Mouse (Mus musculus) midbrain, embryonic 12.5 days (tissue): Measurements from ENCODE around the gene Srgap2. TPM values are rescaled to one million over a fixed set of nuclear protein-coding genes. Genes with fewer than 3 reads are reported as not detected.
A peak's percentile ranks its signal among the peaks of the same experiment; 100 is the strongest.

Experiments used
- ATAC-seq: fragments of 200-750 bp; cut with Nextera tagmentation; 2 replicates; pipeline ENCODE4 v1.8.0; 2017; ENCODE audit warnings: low read depth, moderate TSS enrichment, moderate library complexity; ENCODE audit not compliant: low FRiP score
- H3K27ac ChIP-seq: fragments of 300-500 bp; sonication (generic); replicated peaks from 2 replicates; pipeline ENCODE4 v1.5.1; 2016; ENCODE audit warnings: mild to moderate bottlenecking
- H3K27me3 ChIP-seq: fragments of 300-500 bp; sonication (generic); 2 replicates; pipeline ENCODE4 v1.6.1; 2016; ENCODE audit warnings: mild to moderate bottlenecking
- H3K36me3 ChIP-seq: fragments of 300-500 bp; sonication (generic); 2 replicates; pipeline ENCODE4 v1.6.1; 2016
- H3K4me1 ChIP-seq: fragments of 300-500 bp; sonication (generic); 2 replicates; pipeline ENCODE4 v1.6.1; 2016
- H3K4me2 ChIP-seq: fragments of 300-500 bp; sonication (generic); replicated peaks from 2 replicates; pipeline ENCODE4 v1.6.1; 2016; ENCODE audit warnings: mild to moderate bottlenecking, moderate library complexity
- H3K4me3 ChIP-seq: fragments of 300-500 bp; sonication (generic); 2 replicates; pipeline ENCODE4 v1.5.1; 2016; ENCODE audit warnings: mild to moderate bottlenecking
- H3K9ac ChIP-seq: fragments of 300-500 bp; sonication (generic); replicated peaks from 2 replicates; pipeline ENCODE4 v1.6.1; 2016; ENCODE audit warnings: mild to moderate bottlenecking, moderate library complexity
- H3K9me3 ChIP-seq: fragments of 300-500 bp; sonication (generic); 2 replicates; pipeline ENCODE4 v1.6.1; 2016; ENCODE audit warnings: mild to moderate bottlenecking
- WGBS: fragments of 180-500 bp; shearing (Covaris S2); methylation state at CpG from one replicate; pipeline ENCODE4 v1.1.7; 2016; 5-methylcytosine and 5-hydroxymethylcytosine counted together
- polyA plus RNA-seq: library from polyadenylated mRNA; unstranded; fragments of >200 nt; fragmentation: Nextera tagmentation; extraction: Ambion mirVana; gene quantifications from 2 replicates; pipeline ENCODE4 v1.2.1, GENCODE M21; 2016

Gene Srgap2
- polyA plus RNA-seq, 1 experiment from 2014 or later: 19.9 TPM

GRCm38 (mm10) chr1:131460914-131461530 lies 66.1 kb downstream of the Srgap2 start:
- H3K36me3 ChIP-seq: no peaks in the 10 kb centered on the region
- ATAC-seq: no peak
- 92% methylated on average over 1 of the region's 1 CpGs for WGBS

GRCm38 (mm10) chr1:131455355-131455890 lies 71.7 kb downstream of the Srgap2 start:
- H3K4me2 ChIP-seq: no peak overlapping the region
- H3K4me1 ChIP-seq: peaks cover 16% of the 10 kb centered on the region
- no peak overlapping the region for H3K27ac ChIP-seq
- 86% methylated on average over 3 of the region's 3 CpGs for WGBS
- no peak overlapping the region for H3K9ac ChIP-seq
- no peaks in the 10 kb centered on the region for H3K9me3 ChIP-seq
- no peaks in the 10 kb centered on the region for H3K27me3 ChIP-seq
- no peaks in the 10 kb centered on the region for H3K36me3 ChIP-seq
- no peak overlapping the region for H3K4me3 ChIP-seq
- ATAC-seq: no peak

More at GRCm38 (mm10) chr1:131460914-131461530, 66.1 kb downstream of the Srgap2 start:
- H3K4me3 ChIP-seq: no peak overlapping the region
- H3K9ac ChIP-seq: no peak overlapping the region
- H3K4me2 ChIP-seq: no peak overlapping the region
- H3K9me3 ChIP-seq: no peaks in the 10 kb centered on the region
- no peaks in the 10 kb centered on the region for H3K27me3 ChIP-seq
- no peak overlapping the region for H3K27ac ChIP-seq
- H3K4me1 ChIP-seq: peaks cover 11% of the 10 kb centered on the region; the same call in 1 of the 2 replicates

- Histone ChIP-seq H3K4me3 (no peak overlapping the region), H3K36me3 (no peaks in the 10 kb centered on the region), H3K9ac (no peak overlapping the region), H3K27ac (no peak overlapping the region), H3K4me1 (peaks cover 14% of the 10 kb centered on the region), H3K27me3 (no peaks in the 10 kb centered on the region), H3K4me2 (no peak overlapping the region), H3K9me3 (no peaks in the 10 kb centered on the region)
- 86% methylated on average over 2 of the region's 2 CpGs for WGBS
- ATAC-seq: no peak
These were observed 72.8 kb downstream of the Srgap2 start for GRCm38 (mm10) chr1:131454386-131454785.

- Histone ChIP-seq H3K36me3 (no peaks in the 10 kb centered on the region), H3K27me3 (no peaks in the 10 kb centered on the region), H3K4me1 (peaks cover 14% of the 10 kb centered on the region), H3K27ac (0 out of 2 replicates have a peak overlapping the region, but pooled peaks have one; percentile 39), H3K9ac (no peak overlapping the region), H3K4me2 (no peak overlapping the region), H3K9me3 (no peaks in the 10 kb centered on the region), H3K4me3 (no peak overlapping the region)
- no peak for ATAC-seq
- WGBS: 14% methylated on average over 1 of the region's 1 CpGs
These were observed 73.8 kb downstream of the Srgap2 start for GRCm38 (mm10) chr1:131453335-131453734.

- H3K36me3 ChIP-seq: no peaks in the 10 kb centered on the region
- H3K4me2 ChIP-seq: no peak overlapping the region
- no peaks in the 10 kb centered on the region for H3K27me3 ChIP-seq
- no peak overlapping the region for H3K9ac ChIP-seq
- H3K4me1 ChIP-seq: peaks cover 7% of the 10 kb centered on the region
- H3K9me3 ChIP-seq: no peaks in the 10 kb centered on the region
- ATAC-seq: no peak
- no peak overlapping the region for H3K27ac ChIP-seq
- WGBS: 91% methylated on average over 5 of the region's 5 CpGs
- no peak overlapping the region for H3K4me3 ChIP-seq
These were observed 78.8 kb downstream of the Srgap2 start for GRCm38 (mm10) chr1:131448373-131448772.

GRCm38 (mm10) chr1:131447333-131447732 lies 79.8 kb downstream of the Srgap2 start:
- no peaks in the 10 kb centered on the region for H3K27me3 ChIP-seq
- no peak overlapping the region for H3K27ac ChIP-seq
- H3K4me2 ChIP-seq: no peak overlapping the region
- WGBS: 90% methylated on average over 3 of the region's 3 CpGs
- no peaks in the 10 kb centered on the region for H3K4me1 ChIP-seq
- H3K9me3 ChIP-seq: no peaks in the 10 kb centered on the region
- no peak for ATAC-seq
- H3K4me3 ChIP-seq: no peak overlapping the region
- H3K9ac ChIP-seq: no peak overlapping the region
- no peaks in the 10 kb centered on the region for H3K36me3 ChIP-seq

GRCm38 (mm10) chr1:131446577-131446976 lies 80.6 kb downstream of the Srgap2 start:
- Histone ChIP-seq H3K4me3 (no peak overlapping the region), H3K27ac (no peak overlapping the region), H3K36me3 (no peaks in the 10 kb centered on the region), H3K27me3 (no peaks in the 10 kb centered on the region), H3K9ac (no peak overlapping the region), H3K9me3 (no peaks in the 10 kb centered on the region), H3K4me1 (no peaks in the 10 kb centered on the region), H3K4me2 (no peak overlapping the region)
- WGBS: 91% methylated on average over 4 of the region's 4 CpGs
- no peak for ATAC-seq

- no peak for ATAC-seq
- Histone ChIP-seq H3K27ac (no peak overlapping the region), H3K9ac (no peak overlapping the region), H3K27me3 (no peaks in the 10 kb centered on the region), H3K9me3 (no peaks in the 10 kb centered on the region), H3K4me2 (no peak overlapping the region), H3K4me1 (peaks cover 6% of the 10 kb centered on the region; the same call in 1 of the 2 replicates), H3K36me3 (no peaks in the 10 kb centered on the region), H3K4me3 (no peak overlapping the region)
- 90% methylated on average over 11 of the region's 11 CpGs for WGBS
These were observed 88.6 kb downstream of the Srgap2 start for GRCm38 (mm10) chr1:131438556-131438955.

GRCm38 (mm10) chr1:131437975-131438374 lies 89.2 kb downstream of the Srgap2 start:
- Histone ChIP-seq H3K27me3 (no peaks in the 10 kb centered on the region), H3K36me3 (no peaks in the 10 kb centered on the region), H3K4me1 (peaks cover 6% of the 10 kb centered on the region; the same call in 1 of the 2 replicates), H3K9ac (no peak overlapping the region), H3K4me3 (no peak overlapping the region), H3K27ac (no peak overlapping the region), H3K9me3 (no peaks in the 10 kb centered on the region), H3K4me2 (no peak overlapping the region)
- ATAC-seq: no peak

GRCm38 (mm10) chr1:131436609-131437008 lies 90.5 kb downstream of the Srgap2 start:
- no peak for ATAC-seq
- H3K4me3 ChIP-seq: no peak overlapping the region
- no peak overlapping the region for H3K4me2 ChIP-seq
- H3K9me3 ChIP-seq: no peaks in the 10 kb centered on the region
- peaks cover 10% of the 10 kb centered on the region; the same call in 1 of the 2 replicates for H3K4me1 ChIP-seq
- no peak overlapping the region for H3K27ac ChIP-seq
- 93% methylated on average over 7 of the region's 7 CpGs for WGBS
- no peak overlapping the region for H3K9ac ChIP-seq
- H3K36me3 ChIP-seq: no peaks in the 10 kb centered on the region
- no peaks in the 10 kb centered on the region for H3K27me3 ChIP-seq

GRCm38 (mm10) chr1:131431456-131432246 lies 95.5 kb downstream of the Srgap2 start:
- Histone ChIP-seq H3K27me3 (no peaks in the 10 kb centered on the region), H3K27ac (0 out of 2 replicates have a peak overlapping the region, but pooled peaks have one; percentile 4), H3K4me3 (no peak overlapping the region), H3K4me1 (peaks cover 26% of the 10 kb centered on the region), H3K4me2 (no peak overlapping the region), H3K9me3 (no peaks in the 10 kb centered on the region), H3K9ac (no peak overlapping the region), H3K36me3 (no peaks in the 10 kb centered on the region)
- ATAC-seq: no peak
- 70% methylated on average over 5 of the region's 5 CpGs for WGBS

GRCm38 (mm10) chr1:131427140-131427821 lies 99.9 kb downstream of the Srgap2 start:
- H3K27ac ChIP-seq: peak overlapping the region; percentile 30; the same call in 1 of the 2 replicates
- H3K4me3 ChIP-seq: no peak overlapping the region
- no peaks in the 10 kb centered on the region for H3K9me3 ChIP-seq
- 31% methylated on average over 5 of the region's 5 CpGs for WGBS
- no peaks in the 10 kb centered on the region for H3K36me3 ChIP-seq
- no peak overlapping the region for H3K4me2 ChIP-seq
- H3K27me3 ChIP-seq: no peaks in the 10 kb centered on the region
- ATAC-seq: peak; percentile 30; the same call in 1 of the 2 replicates
- H3K9ac ChIP-seq: no peak overlapping the region
- H3K4me1 ChIP-seq: peaks cover 27% of the 10 kb centered on the region
